Mouse (Mus musculus): ENCODE results near the gene Myg1. TPM values are rescaled to one million over a fixed set of nuclear protein-coding genes. Genes with fewer than 3 reads are reported as not detected.

The Myg1 gene
- polyA plus RNA-seq (2012; rRNA removed) = 106 and 130 TPM in 2 replicates

DNA sequence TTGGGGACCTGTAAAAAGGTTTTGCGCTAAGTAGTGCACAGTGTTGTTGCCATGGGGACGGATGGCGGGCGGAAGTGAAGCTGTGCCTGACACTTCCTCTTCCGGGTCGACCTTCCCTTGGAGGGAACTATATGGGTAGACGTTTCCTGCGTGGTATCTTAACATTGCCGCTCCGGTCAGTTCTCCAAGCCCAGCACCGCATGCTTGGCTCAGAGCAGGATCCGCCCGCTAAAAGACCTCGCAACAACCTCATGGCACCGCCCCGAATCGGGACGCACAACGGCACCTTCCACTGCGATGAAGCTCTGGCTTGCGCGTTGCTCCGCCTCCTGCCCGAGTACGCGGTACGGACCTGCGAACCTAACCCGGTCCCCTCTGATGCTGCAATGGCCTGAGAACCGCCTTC, at the start of gene Myg1:
Gene Myg1, plus strand, starts transcription at position 100 of the 406 bp plus-strand sequence.

DNA sequence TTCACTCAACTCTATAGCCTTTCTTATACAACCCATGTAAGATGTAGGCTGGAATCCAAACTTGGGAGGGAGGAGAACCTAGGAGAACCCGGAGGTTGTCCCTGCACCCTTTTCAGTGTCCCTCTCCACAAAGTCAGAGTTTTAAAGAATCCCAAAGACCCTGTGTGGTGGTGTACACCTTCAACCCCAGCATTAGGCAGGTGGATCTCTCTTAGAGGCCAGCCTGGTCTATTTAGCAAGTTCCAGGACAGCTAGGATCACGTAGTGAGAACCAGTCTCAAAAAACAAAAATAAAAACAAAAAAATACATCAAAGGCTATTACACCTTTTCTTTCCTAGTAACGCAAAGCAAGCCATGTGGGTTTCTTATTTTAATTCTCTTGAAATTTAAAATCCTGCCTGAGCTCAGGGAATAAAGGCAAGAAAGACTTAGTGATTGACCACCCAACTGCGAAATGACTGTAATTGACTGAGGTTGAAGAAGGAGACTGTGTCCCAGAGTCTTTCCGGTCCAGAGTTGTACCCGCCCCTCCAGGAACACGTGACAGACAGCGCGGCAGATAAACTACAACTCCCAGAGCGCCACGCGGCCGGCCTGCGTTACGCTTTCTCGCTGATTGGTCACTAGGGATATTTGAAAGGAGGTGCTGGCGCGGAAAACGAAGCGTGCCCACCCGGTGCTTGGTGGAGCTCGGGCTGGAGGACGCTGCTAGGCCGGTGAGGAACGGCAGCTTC, 35.7 kb upstream of the Myg1 start, which contains the start of gene Espl1:
Gene Espl1, plus strand, starts transcription at position 634 of the 735 bp plus-strand sequence.

DNA sequence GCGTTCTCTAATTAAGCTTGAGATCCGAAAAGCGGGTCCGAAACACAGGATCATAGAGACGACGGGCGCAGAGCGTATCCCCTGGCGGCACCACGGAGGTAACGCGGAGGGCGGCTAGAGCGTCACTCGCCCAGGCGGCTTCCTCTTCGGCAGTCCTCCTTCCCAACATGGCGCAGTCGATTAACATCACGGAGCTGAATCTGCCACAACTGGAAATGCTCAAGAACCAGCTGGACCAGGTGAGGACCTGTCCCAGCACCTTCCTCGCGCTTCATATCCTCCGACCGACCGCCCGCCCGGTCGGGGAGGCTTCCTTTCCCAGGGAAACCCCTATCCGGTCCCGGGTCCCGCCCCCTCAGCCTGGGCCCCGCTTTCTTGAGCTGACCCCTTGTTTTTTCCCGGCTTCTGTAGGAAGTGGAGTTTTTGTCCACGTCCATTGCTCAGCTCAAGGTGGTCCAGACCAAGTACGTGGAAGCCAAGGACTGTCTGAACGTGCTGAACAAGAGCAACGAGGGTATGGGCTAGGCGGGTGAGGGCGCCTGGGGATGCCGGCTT, 5.4 kb upstream of the Myg1 start, which contains the start of gene Pfdn5:
Gene Pfdn5, plus strand, starts transcription at position 95 of the 555 bp plus-strand sequence.

GRCm38 (mm10) chr15:102350138-102350941, 18.8 kb downstream of the Myg1 start, which contains the start of gene Aaas:
Gene Aaas, minus strand, starts transcription at chr15:102350771.

GRCm38 (mm10) chr15:102366733-102367344, 35.3 kb downstream of the Myg1 start, which contains the start of gene Sp7:
Gene Sp7, minus strand, starts transcription at chr15:102367182.

Other genes starting within 250 kb of the Myg1 start
- gene Tns2, start 231.3 kb upstream of the Myg1 start, polyA plus RNA-seq (2012; rRNA removed) = 11.3 and 23.8 TPM in 2 replicates
- gene Spryd3, start 195.5 kb upstream of the Myg1 start, polyA plus RNA-seq (2012; rRNA removed) = 21.5 and 22.7 TPM in 2 replicates
- 0.30 and 0.66 TPM in 2 replicates for gene Igfbp6, start 187.3 kb upstream of the Myg1 start, polyA plus RNA-seq (2012; rRNA removed)
- 1.5 and 3.2 TPM in 2 replicates for gene Soat2, start 181.2 kb upstream of the Myg1 start, polyA plus RNA-seq (2012; rRNA removed)
- gene Zfp740, start 128.5 kb upstream of the Myg1 start, polyA plus RNA-seq (2012; rRNA removed) = 108 and 110 TPM in 2 replicates
- gene Csad, start 127.0 kb upstream of the Myg1 start, polyA plus RNA-seq (2012; rRNA removed) = 49.1 and 56.8 TPM in 2 replicates
- 0.73 and 0.90 TPM in 2 replicates for gene Itgb7, start 99.8 kb upstream of the Myg1 start, polyA plus RNA-seq (2012; rRNA removed)
- gene Rarg, start 74.2 kb upstream of the Myg1 start, polyA plus RNA-seq (2012; rRNA removed) = 13.7 and 38.6 TPM in 2 replicates
- 0.38 and 1.4 TPM in 2 replicates for gene Gm9918, start 61.1 kb upstream of the Myg1 start, polyA plus RNA-seq (2012; rRNA removed)
- gene Mfsd5, start 52.3 kb upstream of the Myg1 start, polyA plus RNA-seq (2012; rRNA removed) = 33.8 and 34.8 TPM in 2 replicates
- 45.6 and 46.7 TPM in 2 replicates for gene Espl1, start 35.4 kb upstream of the Myg1 start, polyA plus RNA-seq (2012; rRNA removed)
- gene Pfdn5, start 5.6 kb upstream of the Myg1 start, polyA plus RNA-seq (2012; rRNA removed) = 419 and 461 TPM in 2 replicates
- gene Aaas, start 19.1 kb downstream of the Myg1 start, polyA plus RNA-seq (2012; rRNA removed) = 63.0 and 69.9 TPM in 2 replicates
- gene Sp7, start 35.5 kb downstream of the Myg1 start, polyA plus RNA-seq (2012; rRNA removed) = 0.40 and 1.6 TPM in 2 replicates
- gene Sp1, start 74.4 kb downstream of the Myg1 start, polyA plus RNA-seq (2012; rRNA removed) = 20.3 and 35.0 TPM in 2 replicates
- gene Amhr2, start 113.7 kb downstream of the Myg1 start, polyA plus RNA-seq (2012; rRNA removed) = 0.61 and 1.5 TPM in 2 replicates
- 62.1 and 64.4 TPM in 2 replicates for gene Prr13, start 127.3 kb downstream of the Myg1 start, polyA plus RNA-seq (2012; rRNA removed)
- gene Pcbp2, start 138.8 kb downstream of the Myg1 start, polyA plus RNA-seq (2012; rRNA removed) = 452 and 807 TPM in 2 replicates
- not detected in 2 replicates for gene Gm10337, start 172.0 kb downstream of the Myg1 start, polyA plus RNA-seq (2012; rRNA removed)
- gene Map3k12, start 185.4 kb downstream of the Myg1 start, polyA plus RNA-seq (2012; rRNA removed) = 38.4 and 39.6 TPM in 2 replicates
- gene Tarbp2, start 186.5 kb downstream of the Myg1 start, polyA plus RNA-seq (2012; rRNA removed) = 88.9 and 120 TPM in 2 replicates
- 4.2 and 6.4 TPM in 2 replicates for gene Npff, start 193.2 kb downstream of the Myg1 start, polyA plus RNA-seq (2012; rRNA removed)